In genomic region chr10:118714595-118714994, GRCm38 (mm10) we compare ENCODE assay signal across 10 mouse cellular contexts.
"Had no signal": no experiment of that assay in that cellular context is flagged by ENCODE, and none has a peak within 500 bp of the region (broad histone marks: within the 10 kb centered on the region; RNA-seq: fewer than 3 reads in every experiment).

No protein-coding gene starts in this region.

- H3K4me2 ChIP-seq: kidney, embryonic 15.5 days; liver, embryonic 15.5 days; lung, embryonic 14.5 days; midbrain, embryonic 13.5 days; neural tube, embryonic 12.5 days had no signal

- H3K27me3 ChIP-seq: kidney, embryonic 15.5 days; liver, embryonic 15.5 days; neural tube, embryonic 12.5 days had no signal

- H3K36me3 ChIP-seq: kidney, embryonic 15.5 days; limb, embryonic 10.5 days; liver, embryonic 15.5 days; midbrain, embryonic 13.5 days; neural tube, embryonic 12.5 days had no signal

- H3K9ac ChIP-seq: kidney, embryonic 15.5 days; liver, embryonic 15.5 days; lung, embryonic 14.5 days; midbrain, embryonic 13.5 days; neural tube, embryonic 12.5 days had no signal

- ATAC-seq: intestine, embryonic 16.5 days; midbrain, embryonic 13.5 days had no signal

- H3K9me3 ChIP-seq: kidney, embryonic 15.5 days; limb, embryonic 10.5 days; liver, embryonic 15.5 days; midbrain, embryonic 13.5 days; neural tube, embryonic 12.5 days had no signal

- H3K4me1 ChIP-seq: limb, embryonic 10.5 days; liver, embryonic 15.5 days; neural tube, embryonic 12.5 days had no signal

- H3K4me3 ChIP-seq: kidney, embryonic 15.5 days; limb, embryonic 10.5 days; liver, embryonic 15.5 days; midbrain, embryonic 13.5 days; neural tube, embryonic 12.5 days had no signal

- DNase-seq: kidney, adult 2 months; kidney, postnatal 14 days; lung, embryonic 14.5 days; retina, postnatal 1 day had no signal

- H3K27ac ChIP-seq: kidney, embryonic 15.5 days; limb, embryonic 10.5 days; liver, embryonic 15.5 days; midbrain, embryonic 13.5 days; neural tube, embryonic 12.5 days had no signal
